Comparison of ENCODE assay signal across 8 mouse cellular contexts in genomic region chr6:51510094-51510493, GRCm38 (mm10). TPM values are rescaled to one million over a fixed set of nuclear protein-coding genes. Genes with fewer than 3 reads are reported as not detected.
DNase-seq lines count a peak whose midpoint lies in the region; ATAC-seq and TF ChIP-seq lines count a peak whose summit lies in the region.

No protein-coding gene starts in this region.

- no peak overlapping the region for H3K9ac ChIP-seq in kidney, embryonic 14.5 days (ENCODE audit: low read depth, low read length)
- H3K9ac ChIP-seq in liver, adult 2 months (ENCODE audit: low read depth, low read length): no peak overlapping the region

- peak; percentile 59 for TF ChIP-seq CTCF in liver, adult 2 months (IDR thresholded peaks at IDR 0.05; ENCODE audit: low read depth, low read length)
- TF ChIP-seq CTCF in spleen, adult 2 months (IDR thresholded peaks at IDR 0.05; ENCODE audit: extremely low read depth, insufficient read depth, insufficient read length, insufficient replicate concordance): peak; percentile 28; the same call in 1 of the 2 replicates

- H3K27me3 ChIP-seq in kidney, embryonic 14.5 days (ENCODE audit: control insufficient read depth, insufficient read depth, low read length): no peaks in the 10 kb centered on the region
- no peaks in the 10 kb centered on the region for H3K27me3 ChIP-seq in liver, adult 2 months (ENCODE audit: control insufficient read depth, insufficient read depth, low read length)
- H3K27me3 ChIP-seq in spleen, adult 2 months (ENCODE audit: control insufficient read depth, insufficient read depth, low read length): no peaks in the 10 kb centered on the region

- no peaks in the 10 kb centered on the region for H3K9me3 ChIP-seq in kidney, embryonic 14.5 days (ENCODE audit: control insufficient read depth, low read length)

- peak; percentile 13 for DNase-seq in kidney, adult 11 months
- peak; percentile 56 to 70 for DNase-seq in CD8-positive naive resting alpha-beta T cell, adult 2 months (ENCODE audit: low read depth in 2 of 2, low spot score in 2 of 2)
- peak; percentile 42 for DNase-seq in adrenal gland, postnatal 25 days
- peak; percentile 71 for DNase-seq in liver, adult 2 months (ENCODE audit: extremely low read depth, low read depth, low spot score)
- peak; percentile 22 to 48 for DNase-seq in spleen, adult 2 months (ENCODE audit: low read depth in 1 of 2, low spot score in 2 of 2)
- no peak for DNase-seq in urinary bladder, postnatal 4 days (ENCODE audit: low spot score in 2 of 2)

- no peak for TF ChIP-seq POLR2A in liver, adult 2 months (IDR thresholded peaks at IDR 0.05; ENCODE audit: extremely low read depth, insufficient read depth, low read length)
- TF ChIP-seq POLR2A in spleen, adult 2 months (IDR thresholded peaks at IDR 0.05; ENCODE audit: low read depth, low read length): no peak

- H3K4me1 ChIP-seq in kidney, embryonic 14.5 days (ENCODE audit: control insufficient read depth, insufficient read depth, low read length): no peaks in the 10 kb centered on the region
- no peaks in the 10 kb centered on the region for H3K4me1 ChIP-seq in liver, adult 2 months (ENCODE audit: control insufficient read depth, insufficient read depth, low read length)
- H3K4me1 ChIP-seq in spleen, adult 2 months (ENCODE audit: control insufficient read depth, insufficient read depth, insufficient read length): no peaks in the 10 kb centered on the region; the same call in 1 of the 2 replicates

- H3K79me2 ChIP-seq in liver, adult 2 months (ENCODE audit: control insufficient read depth, insufficient read depth, low read length): no peaks in the 10 kb centered on the region

- 34% methylated on average over 5 of the region's 5 CpGs for WGBS in kidney, embryonic 14.5 days
- 19% methylated on average over 5 of the region's 5 CpGs for WGBS in liver, adult 2 months
- 20% methylated on average over 5 of the region's 5 CpGs for WGBS in spleen, adult 2 months

- no peaks in the 10 kb centered on the region for H3K36me3 ChIP-seq in kidney, embryonic 14.5 days (ENCODE audit: control insufficient read depth, insufficient read depth, low read length)
- H3K36me3 ChIP-seq in liver, adult 2 months (ENCODE audit: control insufficient read depth, insufficient read depth, low read length): no peaks in the 10 kb centered on the region
- no peaks in the 10 kb centered on the region for H3K36me3 ChIP-seq in spleen, adult 2 months (ENCODE audit: control insufficient read depth, insufficient read depth, low read length)

- H3K4me2 ChIP-seq in kidney, embryonic 14.5 days (replicated peaks; ENCODE audit: low read depth, low read length): no peak overlapping the region

- H3K27ac ChIP-seq in kidney, embryonic 14.5 days (ENCODE audit: low read depth, low read length): no peak overlapping the region
- H3K27ac ChIP-seq in liver, adult 2 months (replicated peaks; ENCODE audit: insufficient read depth, low read depth, low read length): no peak overlapping the region
- no peak overlapping the region for H3K27ac ChIP-seq in spleen, adult 2 months (ENCODE audit: insufficient read depth, low read length)

- ATAC-seq in kidney, embryonic 14.5 days (ENCODE audit: low FRiP score, low TSS enrichment): no peak
- peak; percentile 70 for ATAC-seq in granulocyte monocyte progenitor cell, adult 5-6 weeks (replicated peaks; ENCODE audit: poor library complexity, severe bottlenecking)

- no peak overlapping the region for H3K4me3 ChIP-seq in kidney, embryonic 14.5 days (ENCODE audit: low read length)
- H3K4me3 ChIP-seq in liver, adult 2 months (ENCODE audit: insufficient read depth, low read depth, low read length): no peak overlapping the region
- no peak overlapping the region for H3K4me3 ChIP-seq in spleen, adult 2 months (ENCODE audit: extremely low read depth, insufficient read depth, insufficient read length)

RNA-seq across cellular contexts. Expression of gene Snx10, which starts 13.6 kb away (rescaled TPM):
- polyA plus RNA-seq in kidney, embryonic 14.5 days (2014; fragmentation: Nextera tagmentation; extraction: Ambion mirVana): 13.0 and 19.2 TPM in 2 replicates
- 23.7 and 26.6 TPM in 2 replicates for total RNA-seq in adrenal gland, postnatal 25 days (2021)
- 54.5 and 58.4 TPM in 2 replicates for total RNA-seq in granulocyte monocyte progenitor cell, adult 5-6 weeks (2014; fragmentation: Nextera tagmentation)
- total RNA-seq in granulocyte monocyte progenitor cell, adult 5-6 weeks (2017): 57.2 and 65.3 TPM in 2 replicates
- total RNA-seq in liver, adult 2 months (2014; rRNA removed): 22.0 and 33.7 TPM in 2 replicates
- 3.7 and 4.2 TPM in 2 replicates for polyA plus RNA-seq in liver, adult 2 months (2012; rRNA removed)
- polyA plus RNA-seq in spleen, adult 2 months (2012; rRNA removed): 1.7 and 2.4 TPM in 2 replicates

RNA-seq across cellular contexts. Expression of gene Cbx3, which starts 39.9 kb away (rescaled TPM):
- 559 and 786 TPM in 2 replicates for polyA plus RNA-seq in kidney, embryonic 14.5 days (2014; fragmentation: Nextera tagmentation; extraction: Ambion mirVana)
- 107 and 114 TPM in 2 replicates for total RNA-seq in adrenal gland, postnatal 25 days (2021)
- 259 and 278 TPM in 2 replicates for total RNA-seq in granulocyte monocyte progenitor cell, adult 5-6 weeks (2014; fragmentation: Nextera tagmentation)
- total RNA-seq in granulocyte monocyte progenitor cell, adult 5-6 weeks (2017): 377 and 496 TPM in 2 replicates
- 37.7 and 42.0 TPM in 2 replicates for total RNA-seq in liver, adult 2 months (2014; rRNA removed)
- polyA plus RNA-seq in liver, adult 2 months (2012; rRNA removed): 3.7 TPM in 2 replicates
- 4.7 and 5.2 TPM in 2 replicates for polyA plus RNA-seq in spleen, adult 2 months (2012; rRNA removed)

RNA-seq across cellular contexts. Expression of gene Hnrnpa2b1, which starts 40.4 kb away (rescaled TPM):
- 1,078 and 1,378 TPM in 2 replicates for polyA plus RNA-seq in kidney, embryonic 14.5 days (2014; fragmentation: Nextera tagmentation; extraction: Ambion mirVana)
- total RNA-seq in adrenal gland, postnatal 25 days (2021): 735 and 846 TPM in 2 replicates
- 1,481 and 1,500 TPM in 2 replicates for total RNA-seq in granulocyte monocyte progenitor cell, adult 5-6 weeks (2014; fragmentation: Nextera tagmentation)
- 1,312 and 1,646 TPM in 2 replicates for total RNA-seq in granulocyte monocyte progenitor cell, adult 5-6 weeks (2017)
- total RNA-seq in liver, adult 2 months (2014; rRNA removed): 151 and 166 TPM in 2 replicates
- polyA plus RNA-seq in liver, adult 2 months (2012; rRNA removed): 43.8 and 49.2 TPM in 2 replicates
- polyA plus RNA-seq in spleen, adult 2 months (2012; rRNA removed): 37.4 and 47.3 TPM in 2 replicates

Comparison
In these comparisons a context has a peak if more than half of its experiments do, and no peak if none do; other contexts are left out.
1. DNase-seq: peak in kidney, adult 11 months (single experiment), CD8-positive naive resting alpha-beta T cell, adult 2 months (2 of 2), adrenal gland, postnatal 25 days (single experiment), liver, adult 2 months (single experiment) and spleen, adult 2 months (2 of 2); none in urinary bladder, postnatal 4 days (0 of 2).